Mouse (Mus musculus) WW6 (cell line): ENCODE results near the gene Rad17.

Experiments used
- DNase-seq: peaks from one replicate; pipeline ENCODE4 v3.0.0-alpha.2; 2013; ENCODE audit warnings: low read depth, low spot score

Gene Rad17

GRCm38 (mm10) chr13:100616181-100617087 is 34.4 kb downstream of the Rad17 start, which contains the start of gene Marveld2:
Gene Marveld2 (minus strand): TSS chr13:100616971.
- no peak for DNase-seq

GRCm38 (mm10) chr13:100612903-100613302 is 37.9 kb downstream of the Rad17 start:
- no peak for DNase-seq

GRCm38 (mm10) chr13:100612251-100612650 is 38.6 kb downstream of the Rad17 start:
- no peak for DNase-seq

- DNase-seq = no peak
Measured at GRCm38 (mm10) chr13:100611266-100611665, 39.6 kb downstream of the Rad17 start.

GRCm38 (mm10) chr13:100607756-100608155 is 43.1 kb downstream of the Rad17 start:
- no peak for DNase-seq

GRCm38 (mm10) chr13:100605845-100606244 is 45.0 kb downstream of the Rad17 start:
- no peak for DNase-seq

- DNase-seq = no peak
Measured at GRCm38 (mm10) chr13:100603738-100604095, 47.1 kb downstream of the Rad17 start.

- DNase-seq = no peak
Measured at GRCm38 (mm10) chr13:100603031-100603737, 47.7 kb downstream of the Rad17 start.

GRCm38 (mm10) chr13:100602239-100602902 is 48.5 kb downstream of the Rad17 start:
- DNase-seq = no peak

GRCm38 (mm10) chr13:100601034-100601433 is 49.8 kb downstream of the Rad17 start:
- no peak for DNase-seq

GRCm38 (mm10) chr13:100600317-100600716 is 50.5 kb downstream of the Rad17 start:
- DNase-seq = no peak

- no peak for DNase-seq
Measured at GRCm38 (mm10) chr13:100597284-100597683, 53.6 kb downstream of the Rad17 start.

GRCm38 (mm10) chr13:100595552-100595885 is 55.3 kb downstream of the Rad17 start:
- DNase-seq = no peak

- no peak for DNase-seq
Measured at GRCm38 (mm10) chr13:100594838-100595551, 55.9 kb downstream of the Rad17 start.

- no peak for DNase-seq
Measured at GRCm38 (mm10) chr13:100594041-100594792, 56.6 kb downstream of the Rad17 start.

- no peak for DNase-seq
Measured at GRCm38 (mm10) chr13:100588646-100589045, 62.2 kb downstream of the Rad17 start.

GRCm38 (mm10) chr13:100582144-100582543 is 68.7 kb downstream of the Rad17 start:
- no peak for DNase-seq

- DNase-seq = no peak
Measured at GRCm38 (mm10) chr13:100581701-100582100, 69.2 kb downstream of the Rad17 start.

GRCm38 (mm10) chr13:100579951-100580350 is 70.9 kb downstream of the Rad17 start:
- no peak for DNase-seq

GRCm38 (mm10) chr13:100579220-100579619 is 71.6 kb downstream of the Rad17 start:
- DNase-seq = no peak

GRCm38 (mm10) chr13:100575950-100576349 is 74.9 kb downstream of the Rad17 start:
- DNase-seq = no peak
